Mouse (Mus musculus) G1E-ER4 (cell line): ENCODE data around the gene Gdi2. TPM values are rescaled to one million over a fixed set of nuclear protein-coding genes. Genes with fewer than 3 reads are reported as not detected.

Source experiments
- GATA1 ChIP-seq: IDR thresholded peaks from one replicate; pipeline ENCODE4 v1.8.0; 2012; ENCODE audit warnings: low read length, inconsistent platforms
- polyA plus RNA-seq: library from polyadenylated mRNA; stranded (reverse); fragments of >175 nt; gene quantifications from 2 replicates; pipeline ENCODE4 v1.2.3, GENCODE M21; 2012

The Gdi2 gene
- polyA plus RNA-seq, result 475 and 534 TPM in 2 replicates

GRCm38 (mm10) chr13:3537594-3538222 lies at the start of gene Gdi2:
Gene Gdi2 (plus strand): TSS chr13:3538063.
- TF ChIP-seq GATA1, result no peak

- no peak for TF ChIP-seq GATA1
Measured at GRCm38 (mm10) chr13:3495526-3495925, 42.3 kb upstream of the Gdi2 start.

- TF ChIP-seq GATA1, result no peak
Measured at GRCm38 (mm10) chr13:3523459-3523858, 14.4 kb upstream of the Gdi2 start.

GRCm38 (mm10) chr13:3523946-3524345 lies 13.9 kb upstream of the Gdi2 start:
- TF ChIP-seq GATA1, result no peak

- TF ChIP-seq GATA1, result no peak
Measured at GRCm38 (mm10) chr13:3525611-3526051, 12.2 kb upstream of the Gdi2 start.

- TF ChIP-seq GATA1, result no peak
Measured at GRCm38 (mm10) chr13:3526328-3526727, 11.5 kb upstream of the Gdi2 start.

- no peak for TF ChIP-seq GATA1
Measured at GRCm38 (mm10) chr13:3530451-3530850, 7.4 kb upstream of the Gdi2 start.

GRCm38 (mm10) chr13:3531692-3532320 lies 6.1 kb upstream of the Gdi2 start:
- no peak for TF ChIP-seq GATA1

- no peak for TF ChIP-seq GATA1
Measured at GRCm38 (mm10) chr13:3532451-3532850, 5.4 kb upstream of the Gdi2 start.

GRCm38 (mm10) chr13:3534146-3534545 lies 3.7 kb upstream of the Gdi2 start:
- no peak for TF ChIP-seq GATA1

- TF ChIP-seq GATA1, result no peak
Measured at GRCm38 (mm10) chr13:3538223-3538968, 533 bp downstream of the Gdi2 start.

GRCm38 (mm10) chr13:3538969-3539562 lies 1.2 kb downstream of the Gdi2 start:
- no peak for TF ChIP-seq GATA1

GRCm38 (mm10) chr13:3540166-3540565 lies 2.3 kb downstream of the Gdi2 start:
- no peak for TF ChIP-seq GATA1

GRCm38 (mm10) chr13:3541159-3541782 lies 3.4 kb downstream of the Gdi2 start:
- no peak for TF ChIP-seq GATA1

- no peak for TF ChIP-seq GATA1
Measured at GRCm38 (mm10) chr13:3544077-3544874, 6.4 kb downstream of the Gdi2 start.
